ENCODE assay signal across 9 mouse cellular contexts in genomic region chr2:34644571-34645526, GRCm38 (mm10).
DNase-seq lines count a peak whose midpoint lies in the region; ATAC-seq and TF ChIP-seq lines count a peak whose summit lies in the region.
"Had no signal": no experiment of that assay in that cellular context is flagged by ENCODE, and none has a peak within 500 bp of the region (broad histone marks: within the 10 kb centered on the region; RNA-seq: fewer than 3 reads in every experiment).

No protein-coding gene starts in this region.

- H3K9me3 ChIP-seq in E14TG2a.4 (ENCODE audit: low read length) = no peaks in the 10 kb centered on the region
- H3K9me3 ChIP-seq: embryonic facial prominence, embryonic 12.5 days had no signal

- H3K36me3 ChIP-seq in E14TG2a.4 (ENCODE audit: insufficient read depth, low read length) = no peaks in the 10 kb centered on the region
- H3K36me3 ChIP-seq: embryonic facial prominence, embryonic 12.5 days had no signal

- no peak for TF ChIP-seq POLR2A in cortical plate, adult 2 months (IDR thresholded peaks at IDR 0.05; ENCODE audit: extremely low read depth, insufficient read depth, low read length)

- no peak overlapping the region for H3K27ac ChIP-seq in cortical plate, adult 2 months (ENCODE audit: insufficient read depth, low read length)
- H3K27ac ChIP-seq: embryonic facial prominence, embryonic 12.5 days had no signal

- no peaks in the 10 kb centered on the region; the same call in 1 of the 2 replicates for H3K27me3 ChIP-seq in E14TG2a.4 (ENCODE audit: insufficient read depth, low read length)

- H3K4me3 ChIP-seq in E14TG2a.4 (replicated peaks; ENCODE audit: low read length) = peak overlapping the region; percentile 51
- H3K4me3 ChIP-seq in cortical plate, adult 2 months (ENCODE audit: insufficient read depth, low read length) = no peak overlapping the region

- H3K4me1 ChIP-seq in E14TG2a.4 (replicated peaks; ENCODE audit: low read depth, low read length) = peaks cover 67% of the 10 kb centered on the region
- H3K4me1 ChIP-seq in cortical plate, adult 2 months (ENCODE audit: control insufficient read depth, insufficient read depth, low read length) = no peaks in the 10 kb centered on the region

- no peak for ATAC-seq in frontal cortex, adult (ENCODE audit: low TSS enrichment)

- TF ChIP-seq CTCF in E14TG2a.4 (conservative IDR thresholded peaks at IDR 0.05; ENCODE audit: low read length) = peak; percentile 78
- peak; percentile 23 for TF ChIP-seq CTCF in cortical plate, adult 2 months (IDR thresholded peaks at IDR 0.05; ENCODE audit: extremely low read depth, insufficient read depth, low read length)

- DNase-seq in heart, postnatal 4 days = peak; percentile 43
- DNase-seq in heart, adult 18-20 months = no peak
- peak; percentile 44 to 49 for DNase-seq in lung, postnatal 4 days
- no peak for DNase-seq in urinary bladder, adult 18-20 months (ENCODE audit: low spot score in 2 of 2)
- no peak for DNase-seq in cerebellum, postnatal 4 days (ENCODE audit: low spot score in 2 of 2)

Comparison
In these comparisons a context has a peak if more than half of its experiments do, and no peak if none do; other contexts are left out.
1. DNase-seq: peak in heart, postnatal 4 days (single experiment) and lung, postnatal 4 days (2 of 2); none in heart, adult 18-20 months (0 of 2), urinary bladder, adult 18-20 months (0 of 2) and cerebellum, postnatal 4 days (0 of 2).